Mouse (Mus musculus): ENCODE data around the gene Tssk3. TPM values are rescaled to one million over a fixed set of nuclear protein-coding genes. Genes with fewer than 3 reads are reported as not detected.
"Not testable (repeated sequence)": the region's sequence is repeated elsewhere in the genome, so short reads cannot be mapped to it uniquely, and the experiment has no call there.

Tssk3 gene
- polyA plus RNA-seq (2015; fragmentation: Nextera tagmentation; extraction: Ambion mirVana) = not detected in 2 replicates

DNA sequence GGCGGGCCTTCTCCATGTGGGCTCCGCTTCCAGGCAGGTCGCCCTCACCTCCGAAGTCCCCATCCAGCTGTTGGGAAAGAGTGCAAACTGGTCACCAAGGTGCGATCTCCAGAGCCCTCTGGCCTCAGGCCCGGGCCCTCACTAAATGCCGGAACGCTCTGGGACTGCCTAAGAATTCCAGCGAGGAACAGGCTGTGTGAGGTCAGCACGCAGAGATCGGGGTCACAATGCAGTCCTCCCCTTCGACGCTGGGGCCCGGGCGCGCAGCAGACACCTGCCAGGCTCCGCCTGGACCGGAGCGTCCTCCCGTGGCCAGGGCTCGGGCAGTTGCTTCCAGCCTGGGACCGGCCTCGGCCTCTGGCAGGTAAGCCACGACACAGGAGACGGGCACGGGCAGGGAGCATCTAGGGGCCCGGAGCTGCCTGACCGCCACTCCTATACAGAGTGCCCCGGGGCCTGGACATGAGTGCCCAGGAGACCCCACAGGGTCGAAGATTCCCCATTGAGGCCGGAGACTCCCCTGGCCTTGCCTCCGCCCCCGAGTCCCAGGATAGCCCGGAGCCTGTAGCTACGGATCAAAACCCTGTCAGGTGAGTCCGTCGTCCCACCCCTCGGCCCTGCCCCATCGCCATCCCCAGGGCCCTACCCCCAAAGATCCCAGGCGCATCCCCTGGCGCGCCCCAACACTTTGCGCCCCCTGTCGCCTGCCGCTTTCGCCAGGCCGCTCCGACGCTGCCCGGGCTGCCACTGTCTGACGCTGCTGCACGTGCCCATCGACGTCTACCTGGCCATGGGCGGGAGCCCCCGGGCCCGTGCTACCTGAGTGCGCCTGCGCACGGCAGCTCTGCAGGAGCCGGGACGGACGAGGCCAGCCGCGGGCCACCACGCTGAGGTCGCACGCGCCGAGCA is at the start of gene Tssk3, which contains the start of gene Fam229a:
Gene Tssk3 (minus strand): TSS at position 51 of the 909 bp plus-strand sequence.
Gene Fam229a (plus strand): TSS at position 219 of the 909 bp plus-strand sequence.
- WGBS = 4% methylated on average over 70 of the region's 70 CpGs
- H3K27me3 ChIP-seq (replicated peaks) = peaks cover 43% of the 10 kb centered on the region
- no peak within 1 kb of the TSS for H3K27ac ChIP-seq (replicated peaks)
- peaks cover 26% of the 10 kb centered on the region for H3K4me1 ChIP-seq
- H3K36me3 ChIP-seq = peaks cover 33% of the 10 kb centered on the region
- H3K4me3 ChIP-seq = peak within 1 kb of the TSS; percentile 51
- H3K9me3 ChIP-seq = no peaks in the 10 kb centered on the region
- H3K4me2 ChIP-seq = peak within 1 kb of the TSS; percentile 76
- peak within 1 kb of the TSS; percentile 72 for H3K9ac ChIP-seq
- no peak for ATAC-seq (ENCODE audit: extremely low read depth, insufficient number of reproducible peaks, low FRiP score, low TSS enrichment)

DNA sequence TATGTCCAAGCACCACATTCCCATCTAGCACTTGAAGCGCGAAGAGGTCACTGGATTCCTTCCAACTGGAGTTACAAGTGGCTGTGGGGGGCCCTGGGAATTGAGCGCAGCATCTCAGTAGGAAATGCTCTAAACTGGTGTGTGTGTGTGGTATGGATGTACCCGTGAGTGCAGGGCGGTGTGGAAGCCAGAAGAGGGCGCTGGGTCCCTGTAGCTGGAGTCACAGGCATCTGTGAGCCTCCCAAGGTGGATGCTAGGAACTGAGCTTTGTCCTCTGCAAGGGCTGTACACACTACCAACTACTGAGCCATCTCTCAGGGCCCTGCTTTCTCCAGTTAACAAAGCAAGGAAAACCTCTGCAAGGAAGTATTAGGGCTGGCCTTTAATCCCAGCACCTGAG is 49.2 kb upstream of the Tssk3 start:
- Histone ChIP-seq H3K4me3 (no peak overlapping the region), H3K9ac (no peak overlapping the region), H3K4me1 (peaks cover 23% of the 10 kb centered on the region), H3K27ac (replicated peaks) (no peak overlapping the region), H3K9me3 (no peaks in the 10 kb centered on the region), H3K27me3 (replicated peaks) (no peaks in the 10 kb centered on the region), H3K36me3 (peaks cover 39% of the 10 kb centered on the region), H3K4me2 (no peak overlapping the region)
- ATAC-seq (ENCODE audit: extremely low read depth, insufficient number of reproducible peaks, low FRiP score, low TSS enrichment) = no peak
- 77% methylated on average over 6 of the region's 6 CpGs for WGBS

DNA sequence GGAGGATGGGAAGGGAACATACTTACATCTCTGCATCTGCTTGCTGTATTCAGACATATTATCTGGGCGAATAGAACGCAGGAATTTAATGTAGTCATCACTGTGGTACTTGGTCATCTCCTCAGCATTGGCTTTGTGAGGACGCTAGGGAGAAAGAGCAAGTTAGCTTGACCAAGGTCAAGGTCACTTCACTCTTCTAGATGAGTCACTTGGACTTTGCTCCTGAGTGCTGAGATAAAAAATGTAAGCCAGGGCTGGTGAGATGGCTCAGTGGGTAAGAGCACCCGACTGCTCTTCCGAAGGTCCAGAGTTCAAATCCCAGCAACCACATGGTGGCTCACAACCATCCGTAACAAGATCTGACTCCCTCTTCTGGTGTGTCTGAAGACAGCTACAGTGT is 38.1 kb upstream of the Tssk3 start:
- not testable (repeated sequence) for H3K9ac ChIP-seq; H3K4me2 ChIP-seq; H3K27me3 ChIP-seq (replicated peaks); H3K9me3 ChIP-seq; H3K4me3 ChIP-seq; H3K4me1 ChIP-seq; H3K27ac ChIP-seq (replicated peaks); ATAC-seq (ENCODE audit: extremely low read depth, insufficient number of reproducible peaks, low FRiP score, low TSS enrichment)
- peaks cover 95% of the 10 kb centered on the region for H3K36me3 ChIP-seq
- 83% methylated on average over 6 of the region's 6 CpGs for WGBS

DNA sequence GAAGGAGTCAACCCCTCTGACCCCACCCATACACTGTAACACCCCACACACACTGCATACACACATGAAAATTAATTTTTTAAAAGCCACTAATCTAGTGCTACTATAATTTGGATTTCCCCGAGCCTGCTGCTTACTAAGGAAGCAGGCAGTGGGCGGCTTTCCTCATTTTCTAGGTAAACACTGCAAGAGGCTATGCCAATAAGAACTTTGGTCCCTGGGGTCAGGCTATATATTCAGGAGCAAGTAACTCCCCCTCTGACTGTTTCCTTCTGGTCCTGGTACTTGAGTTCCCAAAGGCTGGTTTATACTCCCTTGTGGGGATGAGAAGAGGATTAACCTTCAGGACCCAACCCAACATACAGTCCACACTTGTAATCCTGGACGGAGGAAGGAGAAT is 35.1 kb upstream of the Tssk3 start:
- Histone ChIP-seq H3K9ac (no peak overlapping the region), H3K4me2 (no peak overlapping the region), H3K4me1 (peaks cover 10% of the 10 kb centered on the region), H3K27ac (replicated peaks) (0 out of 2 replicates have a peak overlapping the region, but pooled peaks have one; percentile 6), H3K4me3 (no peak overlapping the region), H3K9me3 (no peaks in the 10 kb centered on the region), H3K27me3 (replicated peaks) (no peaks in the 10 kb centered on the region), H3K36me3 (peaks cover 98% of the 10 kb centered on the region)
- no peak for ATAC-seq (ENCODE audit: extremely low read depth, insufficient number of reproducible peaks, low FRiP score, low TSS enrichment)
- 79% methylated on average over 3 of the region's 3 CpGs for WGBS

- WGBS = 75% methylated on average over 5 of the region's 5 CpGs
Observed at GRCm38 (mm10) chr4:129525338-129525737, 34.5 kb upstream of the Tssk3 start.

DNA sequence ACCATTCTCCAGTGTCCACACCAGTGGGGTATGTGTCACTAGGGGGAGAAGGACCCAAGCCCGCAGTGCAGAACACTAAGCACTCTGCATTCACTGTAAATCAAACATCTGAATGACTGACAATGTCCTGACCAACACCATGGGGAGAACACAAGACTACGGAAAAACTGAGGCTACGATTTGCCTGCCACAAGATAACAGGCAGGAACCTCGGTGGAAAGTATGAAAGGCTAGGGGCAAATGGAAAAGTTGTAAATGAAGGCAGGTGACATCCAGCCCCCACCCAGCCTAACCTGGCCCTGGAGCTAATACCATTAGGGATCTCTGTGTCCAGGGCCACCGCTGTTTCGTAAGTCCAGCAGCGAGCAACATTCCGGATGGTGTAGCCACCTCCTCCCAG is 27.7 kb upstream of the Tssk3 start:
- peaks cover 87% of the 10 kb centered on the region for H3K36me3 ChIP-seq
- WGBS = 75% methylated on average over 8 of the region's 8 CpGs
- H3K4me3 ChIP-seq = no peak overlapping the region

More at GRCm38 (mm10) chr4:129525338-129525737, 34.5 kb upstream of the Tssk3 start:
- H3K36me3 ChIP-seq = peaks cover 98% of the 10 kb centered on the region
- H3K9ac ChIP-seq = no peak overlapping the region
- H3K27me3 ChIP-seq (replicated peaks) = no peaks in the 10 kb centered on the region
- no peak overlapping the region for H3K4me2 ChIP-seq
- H3K4me1 ChIP-seq = peaks cover 10% of the 10 kb centered on the region
- H3K4me3 ChIP-seq = no peak overlapping the region
- H3K9me3 ChIP-seq = no peaks in the 10 kb centered on the region
- ATAC-seq (ENCODE audit: extremely low read depth, insufficient number of reproducible peaks, low FRiP score, low TSS enrichment) = no peak
- H3K27ac ChIP-seq (replicated peaks) = 0 out of 2 replicates have a peak overlapping the region, but pooled peaks have one; percentile 6

DNA sequence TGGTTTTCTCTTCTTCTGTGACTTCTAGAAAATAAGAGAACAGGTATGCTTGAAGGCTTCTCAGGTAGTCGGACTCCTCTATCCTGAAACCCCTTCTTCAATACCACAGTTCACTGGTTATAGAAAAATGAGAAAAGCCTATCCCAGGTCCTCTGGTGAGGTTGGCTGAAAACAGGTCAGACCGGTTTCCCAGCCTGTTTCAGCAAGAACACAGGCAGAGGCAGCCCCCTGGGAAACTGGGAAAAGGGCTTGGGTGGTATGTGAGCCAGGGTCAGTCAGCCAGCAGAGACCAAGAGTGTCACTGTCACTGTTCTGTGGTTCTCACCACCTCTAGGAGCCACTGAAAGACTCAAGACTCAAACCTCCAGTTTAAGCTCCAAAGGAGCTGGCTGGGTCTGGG is 26.1 kb upstream of the Tssk3 start:
- Histone ChIP-seq H3K9ac (0 out of 2 replicates have a peak overlapping the region, but pooled peaks have one; percentile 28), H3K27ac (replicated peaks) (peak overlapping the region; percentile 28; the same call in 1 of the 2 replicates), H3K4me3 (no peak overlapping the region), H3K36me3 (peaks cover 71% of the 10 kb centered on the region), H3K27me3 (replicated peaks) (no peaks in the 10 kb centered on the region), H3K4me2 (no peak overlapping the region), H3K4me1 (peaks cover 33% of the 10 kb centered on the region), H3K9me3 (no peaks in the 10 kb centered on the region)
- no peak for ATAC-seq (ENCODE audit: extremely low read depth, insufficient number of reproducible peaks, low FRiP score, low TSS enrichment)
- 50% methylated on average over 2 of the region's 2 CpGs for WGBS

More for the DNA sequence above, 27.7 kb upstream of the Tssk3 start:
- H3K9ac ChIP-seq = no peak overlapping the region
- H3K27ac ChIP-seq (replicated peaks) = no peak overlapping the region
- no peaks in the 10 kb centered on the region for H3K9me3 ChIP-seq
- no peak overlapping the region for H3K4me2 ChIP-seq
- peaks cover 20% of the 10 kb centered on the region for H3K4me1 ChIP-seq
- no peaks in the 10 kb centered on the region for H3K27me3 ChIP-seq (replicated peaks)
- ATAC-seq (ENCODE audit: extremely low read depth, insufficient number of reproducible peaks, low FRiP score, low TSS enrichment) = no peak

DNA sequence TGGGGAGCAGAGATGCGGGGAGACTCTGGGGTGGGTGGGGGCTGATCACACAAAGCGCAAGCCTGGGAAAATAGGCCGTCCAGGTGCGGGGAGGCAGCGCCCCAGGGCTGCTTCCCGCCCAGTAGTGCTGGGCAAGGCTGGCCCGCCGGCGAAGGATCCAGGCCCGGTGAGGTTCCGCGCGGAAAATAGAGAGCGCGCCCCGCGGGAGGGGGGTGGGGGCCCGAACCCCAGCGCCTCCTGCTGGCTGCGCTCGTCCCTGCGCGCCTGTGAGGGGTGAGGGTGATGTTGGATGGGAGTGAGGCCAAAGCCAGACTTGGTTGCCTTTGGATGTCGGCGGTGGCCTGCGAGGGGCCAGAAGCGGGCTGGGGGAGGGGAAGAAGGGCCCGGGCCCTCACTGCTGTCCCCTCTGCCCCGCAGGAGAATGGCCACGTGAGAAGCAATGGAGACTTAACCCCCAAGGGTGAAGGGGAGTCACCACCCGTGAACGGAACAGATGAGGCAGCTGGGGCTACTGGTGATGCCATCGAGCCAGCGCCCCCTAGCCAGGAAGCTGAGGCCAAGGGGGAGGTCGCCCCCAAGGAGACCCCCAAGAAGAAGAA is 23.6 kb upstream of the Tssk3 start:
- peak overlapping the region; percentile 99 for H3K4me3 ChIP-seq
- H3K4me2 ChIP-seq = peak overlapping the region; percentile 71
- peaks cover 46% of the 10 kb centered on the region for H3K4me1 ChIP-seq
- H3K36me3 ChIP-seq = peaks cover 46% of the 10 kb centered on the region
- H3K27ac ChIP-seq (replicated peaks) = peak overlapping the region; percentile 95
- no peaks in the 10 kb centered on the region for H3K27me3 ChIP-seq (replicated peaks)
- H3K9ac ChIP-seq = peak overlapping the region; percentile 100
- ATAC-seq (ENCODE audit: extremely low read depth, insufficient number of reproducible peaks, low FRiP score, low TSS enrichment) = 0 out of 2 replicates have a peak, but pooled peaks have one; percentile 32
- WGBS = under 1% methylated on average over 35 of the region's 35 CpGs
- H3K9me3 ChIP-seq = no peaks in the 10 kb centered on the region

GRCm38 (mm10) chr4:129513891-129514290 is 23.1 kb upstream of the Tssk3 start:
- Histone ChIP-seq H3K4me1 (peaks cover 51% of the 10 kb centered on the region), H3K4me2 (peak overlapping the region; percentile 71), H3K9ac (peak overlapping the region; percentile 100), H3K27ac (replicated peaks) (peak overlapping the region; percentile 95), H3K4me3 (peak overlapping the region; percentile 99), H3K36me3 (peaks cover 41% of the 10 kb centered on the region), H3K27me3 (replicated peaks) (no peaks in the 10 kb centered on the region), H3K9me3 (no peaks in the 10 kb centered on the region)
- ATAC-seq (ENCODE audit: extremely low read depth, insufficient number of reproducible peaks, low FRiP score, low TSS enrichment) = peak; percentile 20; the same call in 1 of the 2 replicates
- WGBS = under 1% methylated on average over 37 of the region's 57 CpGs

GRCm38 (mm10) chr4:129513086-129513767 is 22.4 kb upstream of the Tssk3 start, which contains the start of gene Marcksl1:
Gene Marcksl1 (plus strand): TSS chr4:129513581.
- ATAC-seq (ENCODE audit: extremely low read depth, insufficient number of reproducible peaks, low FRiP score, low TSS enrichment) = peak; percentile 74; the same call in 1 of the 2 replicates
- no peaks in the 10 kb centered on the region for H3K9me3 ChIP-seq
- peak within 1 kb of the TSS; percentile 100 for H3K9ac ChIP-seq
- WGBS = 4% methylated on average over 47 of the region's 47 CpGs
- peak within 1 kb of the TSS; percentile 95 for H3K27ac ChIP-seq (replicated peaks)
- peaks cover 57% of the 10 kb centered on the region for H3K4me1 ChIP-seq
- H3K36me3 ChIP-seq = peaks cover 35% of the 10 kb centered on the region
- H3K4me2 ChIP-seq = peak within 1 kb of the TSS; percentile 71
- H3K27me3 ChIP-seq (replicated peaks) = no peaks in the 10 kb centered on the region
- peak within 1 kb of the TSS; percentile 99 for H3K4me3 ChIP-seq
